Mouse (Mus musculus): ENCODE results near the gene D1Ertd622e. TPM values are rescaled to one million over a fixed set of nuclear protein-coding genes. Genes with fewer than 3 reads are reported as not detected.

Gene D1Ertd622e
- polyA plus RNA-seq, 1 experiment from 2014 or later = 13.2 TPM

DNA sequence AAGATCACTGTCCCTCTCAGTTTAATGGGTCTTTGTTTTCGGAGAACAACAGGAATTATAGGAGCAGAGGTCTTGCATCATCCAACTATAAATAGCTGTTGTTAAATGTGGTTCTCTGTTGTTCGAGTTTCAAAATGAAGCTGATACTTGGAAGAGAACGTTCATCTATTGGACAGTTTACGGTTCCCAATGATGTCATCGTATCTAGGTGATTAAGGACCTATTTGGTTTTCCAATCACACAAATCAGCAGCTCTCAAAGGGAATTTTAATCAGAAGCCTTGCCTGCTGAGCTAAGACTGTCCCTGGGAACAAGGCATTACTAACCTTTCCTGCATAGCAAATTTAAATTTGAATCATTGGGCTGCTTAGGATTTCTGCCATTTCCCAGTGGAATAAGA is 31.7 kb downstream of the D1Ertd622e start:
- Histone ChIP-seq H3K4me1 (ENCODE audit: insufficient read depth, low read depth, low read length) (no peaks in the 10 kb centered on the region), H3K36me3 (ENCODE audit: insufficient read depth, low read length) (no peaks in the 10 kb centered on the region), H3K27ac (ENCODE audit: low read length) (no peak overlapping the region), H3K9me3 (ENCODE audit: low read length) (no peaks in the 10 kb centered on the region), H3K27me3 (replicated peaks; ENCODE audit: insufficient read depth, low read length) (no peaks in the 10 kb centered on the region), H3K9ac (replicated peaks; ENCODE audit: low read depth) (no peak overlapping the region), H3K4me3 (ENCODE audit: low read depth, low read length) (no peak overlapping the region), H3K4me2 (replicated peaks; ENCODE audit: low read depth, low read length) (no peak overlapping the region)
- no peak for TF ChIP-seq CTCF (IDR thresholded peaks at IDR 0.05)
- TF ChIP-seq EP300 (IDR thresholded peaks at IDR 0.05) = no peak
- no peak for ATAC-seq
- 67% methylated on average over 5 of the region's 5 CpGs for WGBS
- DNase-seq (ENCODE audit: low spot score) = no peak

DNA sequence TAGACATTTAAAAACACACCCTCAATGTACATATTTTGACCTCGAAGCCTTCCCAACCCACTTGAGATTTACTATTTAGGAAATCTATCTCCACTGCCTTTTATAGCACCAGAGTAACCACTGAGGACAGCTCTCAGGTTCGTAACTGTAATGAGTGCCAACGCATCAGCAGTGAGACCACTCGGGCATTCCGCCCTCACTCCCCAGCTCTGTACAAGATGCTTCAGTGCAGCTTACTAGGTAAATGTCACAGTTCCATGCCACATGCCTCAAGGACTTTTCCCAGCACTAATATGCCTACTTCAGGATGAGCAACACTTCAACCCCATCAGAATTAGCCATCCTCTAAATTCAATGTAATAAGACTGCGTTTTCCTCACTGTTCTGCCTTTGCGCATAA is 33.0 kb downstream of the D1Ertd622e start:
- no peaks in the 10 kb centered on the region for H3K4me1 ChIP-seq (ENCODE audit: insufficient read depth, low read depth, low read length)
- no peak overlapping the region for H3K4me2 ChIP-seq (replicated peaks; ENCODE audit: low read depth, low read length)
- H3K27ac ChIP-seq (ENCODE audit: low read length) = no peak overlapping the region
- no peak for TF ChIP-seq CTCF (IDR thresholded peaks at IDR 0.05)
- TF ChIP-seq EP300 (IDR thresholded peaks at IDR 0.05) = no peak
- 90% methylated on average over 7 of the region's 7 CpGs for WGBS
- ATAC-seq (no peak), DNase-seq (ENCODE audit: low spot score) (no peak)
- no peaks in the 10 kb centered on the region for H3K27me3 ChIP-seq (replicated peaks; ENCODE audit: insufficient read depth, low read length)
- H3K4me3 ChIP-seq (ENCODE audit: low read depth, low read length) = no peak overlapping the region
- no peak overlapping the region for H3K9ac ChIP-seq (replicated peaks; ENCODE audit: low read depth)
- no peaks in the 10 kb centered on the region for H3K36me3 ChIP-seq (ENCODE audit: insufficient read depth, low read length)
- no peaks in the 10 kb centered on the region for H3K9me3 ChIP-seq (ENCODE audit: low read length)

- no peaks in the 10 kb centered on the region for H3K4me1 ChIP-seq (ENCODE audit: insufficient read depth, low read depth, low read length)
- H3K36me3 ChIP-seq (ENCODE audit: insufficient read depth, low read length) = no peaks in the 10 kb centered on the region
- TF ChIP-seq EP300 (IDR thresholded peaks at IDR 0.05) = no peak
- no peak for TF ChIP-seq CTCF (IDR thresholded peaks at IDR 0.05)
- DNase-seq (ENCODE audit: low spot score) = no peak
- 81% methylated on average over 8 of the region's 8 CpGs for WGBS
- no peak overlapping the region for H3K4me3 ChIP-seq (ENCODE audit: low read depth, low read length)
- no peaks in the 10 kb centered on the region for H3K9me3 ChIP-seq (ENCODE audit: low read length)
- ATAC-seq = no peak
- H3K9ac ChIP-seq (replicated peaks; ENCODE audit: low read depth) = no peak overlapping the region
- H3K27me3 ChIP-seq (replicated peaks; ENCODE audit: insufficient read depth, low read length) = no peaks in the 10 kb centered on the region
- H3K4me2 ChIP-seq (replicated peaks; ENCODE audit: low read depth, low read length) = no peak overlapping the region
- no peak overlapping the region for H3K27ac ChIP-seq (ENCODE audit: low read length)
Measured at GRCm38 (mm10) chr1:97628016-97628415, 33.9 kb downstream of the D1Ertd622e start.

- 50% methylated on average over 6 of the region's 6 CpGs for WGBS
Measured at GRCm38 (mm10) chr1:97625427-97625826, 36.4 kb downstream of the D1Ertd622e start.

GRCm38 (mm10) chr1:97624386-97624785 is 37.5 kb downstream of the D1Ertd622e start:
- no peaks in the 10 kb centered on the region for H3K36me3 ChIP-seq (ENCODE audit: insufficient read depth, low read length)
- no peak for TF ChIP-seq CTCF (IDR thresholded peaks at IDR 0.05)
- no peak for TF ChIP-seq EP300 (IDR thresholded peaks at IDR 0.05)
- H3K4me3 ChIP-seq (ENCODE audit: low read depth, low read length) = no peak overlapping the region
- no peaks in the 10 kb centered on the region for H3K9me3 ChIP-seq (ENCODE audit: low read length)
- no peak overlapping the region for H3K9ac ChIP-seq (replicated peaks; ENCODE audit: low read depth)
- H3K27me3 ChIP-seq (replicated peaks; ENCODE audit: insufficient read depth, low read length) = no peaks in the 10 kb centered on the region
- no peak for ATAC-seq
- H3K4me2 ChIP-seq (replicated peaks; ENCODE audit: low read depth, low read length) = no peak overlapping the region
- H3K4me1 ChIP-seq (ENCODE audit: insufficient read depth, low read depth, low read length) = no peaks in the 10 kb centered on the region
- H3K27ac ChIP-seq (ENCODE audit: low read length) = no peak overlapping the region
- 73% methylated on average over 2 of the region's 2 CpGs for WGBS
- no peak for DNase-seq (ENCODE audit: low spot score)

More at GRCm38 (mm10) chr1:97625427-97625826, 36.4 kb downstream of the D1Ertd622e start:
- Histone ChIP-seq H3K27me3 (replicated peaks; ENCODE audit: insufficient read depth, low read length) (no peaks in the 10 kb centered on the region), H3K27ac (ENCODE audit: low read length) (no peak overlapping the region), H3K4me2 (replicated peaks; ENCODE audit: low read depth, low read length) (no peak overlapping the region), H3K4me3 (ENCODE audit: low read depth, low read length) (no peak overlapping the region), H3K9ac (replicated peaks; ENCODE audit: low read depth) (no peak overlapping the region), H3K36me3 (ENCODE audit: insufficient read depth, low read length) (no peaks in the 10 kb centered on the region), H3K9me3 (ENCODE audit: low read length) (no peaks in the 10 kb centered on the region), H3K4me1 (ENCODE audit: insufficient read depth, low read depth, low read length) (no peaks in the 10 kb centered on the region)
- DNase-seq (ENCODE audit: low spot score) (no peak), ATAC-seq (no peak)
- TF ChIP-seq EP300 (IDR thresholded peaks at IDR 0.05) (no peak), CTCF (IDR thresholded peaks at IDR 0.05) (no peak)

DNA sequence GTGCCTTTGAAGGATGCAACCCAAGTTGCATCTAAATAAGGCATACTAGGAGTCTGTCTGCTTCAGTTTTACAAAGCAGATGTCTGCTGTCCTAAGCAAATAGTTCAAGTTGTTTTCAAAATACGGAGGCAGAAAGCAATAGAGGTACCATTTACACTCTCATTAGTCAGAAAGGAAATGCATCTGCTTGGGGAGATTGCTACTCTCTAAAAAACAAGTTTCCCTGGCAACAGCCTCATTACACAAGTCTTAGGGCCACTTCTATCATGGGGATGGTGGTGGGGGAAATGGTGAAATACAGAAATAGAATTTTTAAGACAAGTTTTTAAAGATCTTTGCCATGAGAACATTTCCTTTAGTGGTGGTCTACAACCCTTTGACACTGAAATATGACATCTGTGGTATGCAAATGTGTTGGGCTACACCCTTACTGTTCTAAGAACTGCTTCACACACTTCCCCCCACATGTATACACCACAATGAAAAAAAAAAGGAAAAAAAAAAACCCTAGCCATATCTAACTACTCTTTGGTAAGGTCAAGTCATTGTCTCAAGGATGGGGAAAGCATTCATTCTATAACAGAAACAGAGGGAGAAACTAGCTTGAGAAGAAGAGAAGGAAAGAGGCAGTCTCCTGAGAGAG is 38.5 kb downstream of the D1Ertd622e start:
- TF ChIP-seq EP300 (IDR thresholded peaks at IDR 0.05) (no peak), CTCF (IDR thresholded peaks at IDR 0.05) (no peak)
- Histone ChIP-seq H3K4me1 (ENCODE audit: insufficient read depth, low read depth, low read length) (no peaks in the 10 kb centered on the region), H3K9me3 (ENCODE audit: low read length) (no peaks in the 10 kb centered on the region), H3K9ac (replicated peaks; ENCODE audit: low read depth) (no peak overlapping the region), H3K36me3 (ENCODE audit: insufficient read depth, low read length) (no peaks in the 10 kb centered on the region), H3K4me3 (ENCODE audit: low read depth, low read length) (no peak overlapping the region), H3K27me3 (replicated peaks; ENCODE audit: insufficient read depth, low read length) (no peaks in the 10 kb centered on the region), H3K27ac (ENCODE audit: low read length) (no peak overlapping the region), H3K4me2 (replicated peaks; ENCODE audit: low read depth, low read length) (no peak overlapping the region)
- WGBS = 35% methylated on average over 1 of the region's 1 CpGs
- ATAC-seq (no peak), DNase-seq (ENCODE audit: low spot score) (no peak)

All from lung, postnatal 0 days (tissue).